Mouse (Mus musculus) urinary bladder, postnatal 36 days (tissue): ENCODE data around the gene Cptp.

Source experiments
- DNase-seq, 2 experiments: peaks; one replicate each; pipeline ENCODE4 v3.0.0; 2022; ENCODE audit warnings: low spot score in 2 of 2, mixed read lengths in 1 of 2

Gene Cptp

GRCm38 (mm10) chr4:155888181-155888580 lies 18.9 kb upstream of the Cptp start:
- DNase-seq, result no peak

GRCm38 (mm10) chr4:155887674-155888073 lies 18.4 kb upstream of the Cptp start:
- no peak for DNase-seq

GRCm38 (mm10) chr4:155886330-155886729 lies 17.1 kb upstream of the Cptp start:
- DNase-seq, result no peak

- no peak for DNase-seq
These were observed 14.3 kb upstream of the Cptp start for GRCm38 (mm10) chr4:155883587-155883986.

GRCm38 (mm10) chr4:155871404-155871803 lies 2.2 kb upstream of the Cptp start:
- DNase-seq, result no peak

- no peak for DNase-seq
These were observed 484 bp downstream of the Cptp start for GRCm38 (mm10) chr4:155868614-155869298.

GRCm38 (mm10) chr4:155863001-155863400 lies 6.2 kb downstream of the Cptp start, which contains the start of gene Tas1r3:
Gene Tas1r3 (minus strand): TSS chr4:155863362.
- no peak for DNase-seq

GRCm38 (mm10) chr4:155861787-155862186 lies 7.5 kb downstream of the Cptp start:
- DNase-seq, result no peak

GRCm38 (mm10) chr4:155859318-155859717 lies 9.9 kb downstream of the Cptp start:
- peak in 1 of 2 experiments; percentile 17 for DNase-seq

DNA sequence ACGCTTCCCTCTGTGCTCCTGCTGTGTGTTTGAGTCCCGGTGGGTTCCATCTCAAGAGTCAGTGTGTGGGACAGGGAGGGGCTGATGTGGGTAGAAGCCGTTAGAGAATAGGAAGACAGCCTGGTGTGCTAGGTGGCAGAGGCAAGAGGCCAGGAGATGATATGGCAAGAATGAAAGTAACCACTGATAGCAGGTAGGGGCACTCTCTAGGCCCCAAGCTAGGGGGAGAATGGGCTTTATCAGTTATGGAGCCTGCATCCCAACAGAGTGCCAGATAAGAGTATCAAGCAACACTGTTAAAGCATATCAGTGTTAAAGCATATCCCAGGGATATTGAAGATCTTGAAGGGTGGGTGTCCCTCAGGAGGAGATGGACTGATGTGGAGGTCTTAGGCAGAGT lies 12.4 kb downstream of the Cptp start:
- DNase-seq, result no peak

DNA sequence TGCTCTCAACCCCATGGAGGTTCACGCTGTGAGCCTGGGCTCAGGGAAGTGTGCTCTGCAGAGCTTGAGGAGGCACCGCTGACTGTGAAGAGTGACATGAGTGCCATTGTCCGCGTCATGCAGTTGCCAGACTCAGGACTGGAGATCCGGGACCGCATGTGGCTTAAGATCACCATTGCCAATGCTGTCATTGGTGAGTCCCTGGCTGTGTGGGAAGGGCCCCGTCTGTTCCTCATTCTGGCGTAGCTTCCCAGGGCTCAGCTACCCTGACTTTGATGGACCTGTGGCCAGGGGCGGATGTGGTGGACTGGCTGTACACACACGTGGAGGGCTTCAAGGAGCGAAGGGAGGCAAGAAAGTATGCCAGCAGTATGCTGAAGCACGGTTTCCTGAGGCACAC lies 13.2 kb downstream of the Cptp start:
- DNase-seq, result no peak

DNA sequence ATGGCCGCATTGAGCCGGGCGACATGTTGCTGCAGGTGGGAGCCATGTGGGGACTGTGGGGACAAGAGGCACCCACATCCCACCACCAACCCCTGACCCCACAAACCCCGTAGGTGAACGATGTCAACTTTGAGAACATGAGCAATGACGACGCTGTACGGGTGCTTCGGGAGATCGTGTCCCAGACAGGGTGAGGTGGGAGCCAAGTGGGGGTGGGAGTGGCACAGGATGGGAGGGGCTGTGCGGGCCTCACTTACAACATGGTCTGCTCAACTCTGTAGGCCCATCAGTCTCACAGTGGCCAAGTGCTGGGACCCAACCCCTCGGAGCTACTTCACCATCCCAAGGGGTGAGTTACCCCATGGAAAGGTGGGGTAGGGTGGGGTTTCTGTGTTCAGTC lies 14.2 kb downstream of the Cptp start:
- no peak for DNase-seq

DNA sequence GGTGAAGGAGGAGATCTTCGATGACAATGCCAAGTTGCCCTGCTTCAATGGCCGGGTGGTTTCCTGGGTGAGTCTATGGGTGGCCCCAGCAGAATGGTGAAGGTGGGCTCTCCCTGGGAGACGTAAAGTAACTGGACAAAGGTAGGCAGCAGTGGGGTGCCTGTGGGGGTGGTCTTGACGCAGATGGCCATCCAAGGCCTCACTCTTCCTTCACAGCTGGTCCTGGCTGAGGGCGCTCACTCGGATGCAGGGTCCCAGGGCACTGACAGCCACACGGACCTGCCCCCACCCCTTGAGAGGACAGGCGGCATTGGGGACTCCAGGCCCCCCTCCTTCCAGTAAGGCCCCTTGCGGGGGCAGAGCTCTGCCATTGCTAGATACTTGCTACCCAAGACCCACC lies 15.8 kb downstream of the Cptp start:
- no peak for DNase-seq

DNA sequence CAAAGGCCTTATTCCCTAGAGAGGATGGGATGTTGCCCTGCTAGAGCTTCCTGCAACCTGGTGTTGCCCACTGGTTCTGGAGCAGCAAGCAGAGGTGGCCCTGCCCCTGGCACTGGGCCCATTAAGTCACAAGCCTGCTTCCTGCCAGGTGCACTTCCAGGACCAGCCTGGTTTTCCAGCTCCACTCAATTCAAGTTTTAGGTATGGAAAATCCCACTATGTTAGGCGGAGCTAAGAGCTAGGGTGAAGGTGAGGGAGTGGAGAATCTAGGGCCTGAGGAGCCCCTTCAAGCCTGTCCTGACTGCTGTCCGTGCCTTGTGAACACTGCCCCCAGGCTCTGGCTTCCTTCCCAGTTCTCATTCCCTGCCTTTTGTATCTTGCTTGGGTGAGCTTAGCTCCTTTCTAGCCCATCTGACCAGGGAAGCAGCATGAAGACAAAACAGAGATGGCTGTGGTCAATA lies 17.3 kb downstream of the Cptp start:
- DNase-seq, result peak in 1 of 2 experiments; percentile 8

DNA sequence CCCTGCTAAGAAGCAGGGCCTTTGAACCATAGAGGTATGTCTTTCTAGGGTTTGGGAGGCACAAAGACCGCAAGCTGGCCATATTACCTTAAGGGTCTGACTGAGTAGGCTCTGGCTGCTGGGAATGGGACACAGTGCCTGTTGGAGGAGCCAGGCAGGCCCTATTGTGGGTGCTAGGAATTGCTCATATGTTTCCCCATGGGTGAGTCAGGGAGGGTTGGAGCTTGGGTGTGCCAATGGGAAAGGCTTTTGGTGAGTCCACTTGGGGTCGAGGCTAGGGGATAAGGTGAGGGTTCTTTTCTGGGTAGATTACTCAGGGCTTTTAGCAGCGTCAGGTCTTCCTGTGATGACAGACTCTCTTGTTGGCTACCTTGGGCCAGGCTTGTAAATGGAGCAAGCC lies 17.9 kb downstream of the Cptp start:
- peak in 1 of 2 experiments; percentile 1 for DNase-seq

- DNase-seq, result no peak
These were observed 19.3 kb downstream of the Cptp start for GRCm38 (mm10) chr4:155849792-155850451.

DNA sequence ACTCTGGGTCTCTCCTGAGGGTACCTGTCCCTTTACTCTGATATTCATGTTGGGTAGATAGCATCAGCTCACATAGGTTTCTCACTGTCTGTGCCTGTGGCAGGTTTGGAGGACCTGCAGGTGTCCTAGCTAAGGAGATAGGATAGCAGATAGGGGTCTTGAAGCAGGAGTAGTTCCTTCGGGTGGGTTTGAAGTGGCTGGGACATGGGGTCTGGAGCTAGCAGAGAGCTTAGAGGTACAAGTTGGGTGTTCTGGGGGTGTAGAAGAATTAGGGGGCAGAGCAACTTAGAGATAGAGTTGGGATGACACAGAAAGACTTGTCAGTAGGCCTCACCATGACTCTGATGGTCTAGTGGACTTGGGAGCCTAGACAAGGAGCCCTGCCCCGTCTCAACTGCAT lies 19.8 kb downstream of the Cptp start:
- DNase-seq, result no peak

DNA sequence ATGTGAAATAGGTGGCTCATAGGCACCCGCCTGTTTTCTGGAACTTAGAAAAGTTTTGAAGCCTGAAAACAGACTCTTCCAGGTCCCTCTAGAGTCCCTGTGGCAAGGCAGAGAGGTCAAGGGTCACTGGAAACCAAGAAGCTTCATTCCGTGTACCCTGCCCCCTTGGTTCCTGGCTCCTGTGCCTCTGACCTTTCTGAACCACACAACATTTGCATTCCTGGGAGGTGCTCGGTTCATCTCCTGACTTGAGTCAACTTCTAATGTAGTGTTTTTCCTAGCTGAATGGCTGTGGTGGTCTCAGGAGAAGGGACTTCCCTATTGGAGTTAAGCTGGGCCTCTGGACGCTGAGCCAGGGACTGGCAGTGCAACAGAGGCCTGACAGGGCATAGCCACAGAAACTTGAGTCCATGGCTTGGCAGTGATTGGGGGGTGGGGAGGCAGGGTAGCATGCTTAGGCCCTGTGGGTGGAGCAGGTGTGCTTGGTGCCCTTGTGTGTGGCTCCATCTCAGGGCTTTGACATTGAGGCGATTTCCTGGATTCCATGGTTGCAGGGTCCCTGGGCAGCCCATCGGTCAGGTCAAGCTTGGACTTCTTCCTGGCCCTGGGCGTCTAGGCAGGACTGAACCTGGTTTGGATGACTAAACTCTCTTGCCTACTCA lies 20.7 kb downstream of the Cptp start:
- DNase-seq, result peak in 1 of 2 experiments; percentile 4

GRCm38 (mm10) chr4:155847591-155848352 lies 21.5 kb downstream of the Cptp start:
- no peak for DNase-seq

DNA sequence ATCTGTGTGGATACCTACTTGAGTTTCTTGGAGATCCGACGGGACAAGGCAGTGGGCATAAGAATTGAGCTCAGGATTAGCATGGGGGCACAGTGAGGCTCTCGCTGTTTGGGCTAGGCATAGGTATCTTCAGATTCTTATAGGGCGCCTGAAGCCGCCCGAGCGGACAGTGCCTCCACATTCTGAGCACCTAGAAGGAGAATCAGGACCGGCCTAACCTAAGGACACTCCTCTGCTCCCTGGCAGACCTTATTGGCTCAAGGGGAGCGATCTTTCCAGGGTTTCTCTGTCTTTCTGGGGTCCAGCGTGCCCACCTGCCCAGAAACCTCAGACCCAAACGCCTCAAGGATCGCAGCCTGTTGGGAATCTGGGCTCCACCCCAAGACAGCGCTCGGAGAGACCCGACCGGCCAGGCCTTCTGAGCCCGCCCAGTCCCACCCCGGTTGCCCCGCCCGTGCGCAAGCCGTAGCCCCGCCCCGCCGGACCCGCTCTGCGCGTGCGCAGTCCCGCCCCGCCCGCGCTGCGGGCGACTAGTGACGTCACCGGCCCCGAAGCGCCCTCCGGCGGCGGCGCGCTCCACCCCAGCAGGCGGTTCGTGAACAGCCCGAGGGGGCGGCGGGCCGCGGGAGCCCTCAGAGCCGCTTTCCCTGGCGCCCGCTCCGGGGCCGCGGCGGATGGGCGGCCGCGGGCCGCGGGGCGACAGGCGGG lies 22.2 kb downstream of the Cptp start, which contains the start of gene Dvl1:
Gene Dvl1, plus strand, starts transcription at position 532 of the 708 bp plus-strand sequence.
- peak; percentile 88 to 94 for DNase-seq

DNA sequence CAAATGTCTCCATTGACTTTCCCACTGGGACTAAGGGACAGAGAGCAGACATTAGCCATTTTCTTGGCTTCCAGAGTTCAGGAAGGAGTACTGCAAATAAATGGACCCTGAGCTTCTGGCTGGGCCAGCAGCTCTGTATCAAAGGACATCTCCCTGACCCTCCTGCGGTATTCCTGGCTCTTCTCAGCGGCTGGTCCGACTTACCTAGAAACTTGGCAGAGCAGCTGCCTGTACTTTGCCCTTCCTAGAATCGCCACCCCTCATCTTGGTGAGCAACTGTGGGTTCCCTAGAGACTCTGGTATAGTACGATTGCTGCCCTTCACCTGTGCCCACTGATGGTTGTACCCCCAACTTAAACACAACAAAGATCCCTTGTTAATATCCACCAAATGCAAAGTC lies 26.0 kb downstream of the Cptp start:
- no peak for DNase-seq
